Mouse (Mus musculus) spleen, postnatal 36 days (tissue): ENCODE data around the gene Vmn2r95.
"Not testable (repeated sequence)": the region's sequence is repeated elsewhere in the genome, so short reads cannot be mapped to it uniquely, and the experiment has no call there.

Experiments used
- DNase-seq, 2 experiments: peaks; one replicate each; pipeline ENCODE4 v3.0.0; 2022; ENCODE audit warnings: low spot score in 2 of 2, mixed read lengths in 1 of 2

Vmn2r95 gene

GRCm38 (mm10) chr17:18423778-18424177 is at the start of gene Vmn2r95:
Gene Vmn2r95, plus strand, starts transcription at chr17:18424078.
- DNase-seq: no peak

- DNase-seq: no peak
Observed at GRCm38 (mm10) chr17:18455619-18456140, 31.8 kb downstream of the Vmn2r95 start.

DNA sequence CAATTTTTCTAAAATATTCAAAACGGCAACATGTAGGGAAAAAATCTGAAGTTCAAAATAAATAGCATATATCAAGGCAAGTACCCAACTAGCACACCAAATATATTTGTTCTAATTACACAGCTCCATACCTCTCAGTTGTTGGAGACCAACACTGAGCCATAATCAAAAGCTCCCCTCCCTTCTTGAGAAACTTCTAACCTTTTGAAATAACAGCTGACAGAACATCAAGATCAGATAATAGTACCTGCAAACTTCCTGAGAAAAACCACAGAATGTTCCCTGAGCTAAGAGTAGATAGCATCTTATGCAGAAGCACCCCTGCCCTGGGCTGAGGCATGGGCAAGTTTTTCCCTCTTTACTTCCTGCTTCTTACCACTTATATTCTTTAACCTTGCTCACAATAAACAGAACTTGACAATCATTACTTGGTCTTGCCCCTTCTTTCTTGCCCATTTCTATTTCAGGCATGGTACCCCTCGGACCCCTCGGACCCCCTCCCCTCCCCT is 34.3 kb downstream of the Vmn2r95 start:
- DNase-seq: not testable (repeated sequence)

DNA sequence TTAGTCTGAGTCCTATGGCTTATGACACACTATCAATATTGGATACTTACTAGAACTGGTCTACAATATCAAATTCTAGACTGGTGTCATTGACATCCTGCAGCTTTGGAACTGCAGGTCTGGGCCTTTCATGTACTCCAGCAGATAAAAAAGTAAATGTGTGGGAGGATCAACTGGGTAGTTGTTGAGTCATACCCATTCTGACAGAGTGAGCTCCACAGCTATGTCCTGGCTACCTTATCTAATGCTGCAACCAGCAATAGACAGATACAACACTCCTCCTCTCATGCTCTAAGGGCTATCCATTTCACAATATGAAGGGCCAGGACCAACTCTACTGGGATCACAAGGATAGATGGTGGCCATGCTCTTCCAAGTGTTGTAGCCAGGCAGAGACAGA is 38.8 kb downstream of the Vmn2r95 start:
- DNase-seq: no peak

GRCm38 (mm10) chr17:18479885-18480284 is 56.0 kb downstream of the Vmn2r95 start:
- DNase-seq: no peak
